Mouse (Mus musculus): ENCODE measurements around the gene Arhgap42.

Arhgap42 gene

GRCm38 (mm10) chr9:9027904-9028303 is 211.0 kb downstream of the Arhgap42 start:
- DNase-seq (ENCODE audit: low read depth, low spot score): no peak

- no peak for DNase-seq (ENCODE audit: low read depth, low spot score)
These were observed 211.5 kb downstream of the Arhgap42 start for GRCm38 (mm10) chr9:9027445-9027844.

- no peak for DNase-seq (ENCODE audit: low read depth, low spot score)
These were observed 223.8 kb downstream of the Arhgap42 start for GRCm38 (mm10) chr9:9015108-9015507.

DNA sequence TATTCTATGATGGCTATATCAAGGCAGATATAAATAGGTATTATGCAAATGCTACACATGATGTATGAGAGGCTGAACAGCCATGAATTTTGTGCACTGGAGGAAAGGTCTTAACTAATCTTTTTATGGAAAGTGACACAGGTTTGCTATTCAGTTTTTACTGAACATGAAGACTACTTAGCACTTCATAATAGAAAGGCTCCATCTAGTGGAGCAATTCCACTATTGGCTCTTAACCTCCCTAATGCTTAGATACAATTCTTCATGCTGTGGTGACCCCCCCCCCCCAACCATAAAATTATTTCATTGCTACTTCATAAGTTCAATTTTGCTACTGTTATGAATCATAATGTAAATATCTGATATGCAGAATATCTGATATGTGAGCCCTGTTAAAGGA is 237.7 kb downstream of the Arhgap42 start:
- peak; percentile 1 for DNase-seq (ENCODE audit: low read depth, low spot score)

- DNase-seq (ENCODE audit: low read depth, low spot score): no peak
These were observed 242.4 kb downstream of the Arhgap42 start for GRCm38 (mm10) chr9:8996494-8996893.

- DNase-seq (ENCODE audit: low read depth, low spot score): no peak
These were observed 256.6 kb downstream of the Arhgap42 start for GRCm38 (mm10) chr9:8982315-8982714.

DNA sequence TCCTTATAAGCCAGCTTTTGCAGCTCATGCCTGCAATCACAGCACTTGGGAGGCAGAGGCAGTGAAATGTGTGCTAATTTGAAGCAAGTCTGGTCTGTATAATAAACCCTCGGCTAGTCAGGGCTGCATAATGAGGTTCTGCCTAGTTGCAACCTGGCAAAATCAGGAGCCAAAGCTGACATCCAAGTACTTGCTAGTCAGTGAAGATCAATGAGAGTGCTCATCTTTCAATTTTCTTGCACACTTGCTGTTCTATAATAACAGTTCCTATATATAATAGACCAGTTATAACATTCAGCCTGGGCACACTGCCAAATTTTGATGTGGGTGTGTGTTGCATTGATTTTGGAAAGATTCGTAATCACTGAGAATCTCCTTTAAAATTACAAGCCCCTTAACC is 261.1 kb downstream of the Arhgap42 start:
- no peak for DNase-seq (ENCODE audit: low read depth, low spot score)

DNA sequence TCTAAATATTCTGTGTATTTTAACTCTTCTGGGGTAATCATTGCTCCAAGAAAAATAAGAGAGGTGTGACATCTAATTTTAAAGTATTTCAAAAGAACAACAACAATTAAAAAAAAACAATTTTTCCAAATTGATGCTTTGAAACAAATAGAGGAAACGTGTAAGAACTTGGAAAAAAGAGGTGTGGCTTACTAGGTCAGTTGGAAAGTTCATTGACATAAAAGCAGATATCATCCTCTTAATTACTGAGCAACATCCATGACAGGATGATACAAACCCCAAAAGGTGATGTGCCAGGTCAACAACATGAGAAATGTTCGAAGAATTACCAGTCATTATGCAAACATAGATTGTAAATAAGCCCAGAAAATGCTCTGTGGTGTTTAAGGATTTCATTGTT is 267.4 kb downstream of the Arhgap42 start, which contains the start of gene Gm16485:
Gene Gm16485, plus strand, starts transcription at position 301 of the 400 bp plus-strand sequence.
- no peak for DNase-seq (ENCODE audit: low read depth, low spot score)

GRCm38 (mm10) chr9:8970240-8970639 is 268.7 kb downstream of the Arhgap42 start:
- no peak for DNase-seq (ENCODE audit: low read depth, low spot score)

DNA sequence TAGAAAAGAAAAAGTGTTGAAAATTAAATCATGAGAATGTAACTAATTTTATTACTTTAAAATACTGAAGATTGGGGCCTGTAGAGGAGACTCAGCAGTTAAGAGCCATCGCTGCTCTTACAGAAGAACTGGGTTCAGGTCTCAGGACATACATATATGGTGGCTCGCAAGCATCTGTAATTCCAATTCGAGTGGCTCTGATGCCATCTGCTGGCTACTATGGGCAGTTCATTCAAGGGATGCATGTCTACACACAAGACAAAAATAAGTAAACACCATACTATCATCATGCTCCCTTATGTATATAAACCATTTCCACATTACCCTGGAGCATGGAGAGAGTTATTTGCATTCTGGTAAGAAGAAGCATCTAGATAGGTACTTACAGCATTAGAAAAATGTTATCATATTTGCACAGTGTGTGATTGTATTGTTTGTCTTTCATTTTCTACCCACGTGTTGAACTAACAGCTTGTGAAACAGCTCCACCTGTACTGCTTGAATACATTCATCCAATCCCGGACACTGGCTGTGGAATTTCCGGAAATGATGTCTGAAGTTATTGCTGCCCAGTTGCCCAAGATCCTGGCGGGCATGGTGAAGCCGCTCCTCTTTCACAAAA is 274.3 kb downstream of the Arhgap42 start:
- DNase-seq (ENCODE audit: low read depth, low spot score): peak; percentile 28

- DNase-seq (ENCODE audit: low read depth, low spot score): no peak
These were observed 285.6 kb downstream of the Arhgap42 start for GRCm38 (mm10) chr9:8953306-8953705.

Data from A20 (cell line).